Mouse (Mus musculus) forebrain, embryonic 14.5 days (tissue): ENCODE results near the gene Calml4. TPM values are rescaled to one million over a fixed set of nuclear protein-coding genes. Genes with fewer than 3 reads are reported as not detected.
A peak's percentile ranks its signal among the peaks of the same experiment; 100 is the strongest.
"Not testable (repeated sequence)": the region's sequence is repeated elsewhere in the genome, so short reads cannot be mapped to it uniquely, and the experiment has no call there.

Source experiments
- ATAC-seq: fragments of 200-750 bp; cut with Nextera tagmentation; 2 replicates; pipeline ENCODE4 v1.8.0; 2017; ENCODE audit warnings: mild to moderate bottlenecking, moderate library complexity
- DNase-seq: peaks from one replicate; pipeline ENCODE4 v3.0.0-alpha.2; 2015; ENCODE audit warnings: low spot score
- H3K27ac ChIP-seq: fragments of 300-500 bp; sonication (generic); 2 replicates; pipeline ENCODE4 v1.5.1; 2014; ENCODE audit warnings: low read depth, mild to moderate bottlenecking, control low read depth, low read length, moderate library complexity
- H3K27me3 ChIP-seq: fragments of 300-500 bp; sonication (generic); replicated peaks from 2 replicates; pipeline ENCODE4 v1.6.1; 2014; ENCODE audit warnings: low read length, control low read depth, mixed read lengths; ENCODE audit not compliant: control insufficient read depth, insufficient read depth
- H3K36me3 ChIP-seq: fragments of 300-500 bp; sonication (generic); 2 replicates; pipeline ENCODE4 v1.6.1; 2014; ENCODE audit warnings: low read length, control low read depth; ENCODE audit not compliant: control insufficient read depth, insufficient read depth
- H3K4me1 ChIP-seq: fragments of 300-500 bp; sonication (generic); 2 replicates; pipeline ENCODE4 v1.6.1; 2014; ENCODE audit warnings: antibody characterized with exemption, low read length, control low read depth; ENCODE audit not compliant: control insufficient read depth, insufficient read depth
- H3K4me2 ChIP-seq: fragments of 300-500 bp; sonication (generic); 2 replicates; pipeline ENCODE4 v1.6.1; 2014; ENCODE audit warnings: mild to moderate bottlenecking, control low read depth, low read length
- H3K4me3 ChIP-seq: fragments of 300-500 bp; sonication (generic); 2 replicates; pipeline ENCODE4 v1.5.1; 2014; ENCODE audit warnings: low read depth, low read length, control low read depth
- H3K9ac ChIP-seq: fragments of 300-500 bp; sonication (generic); 2 replicates; pipeline ENCODE4 v1.6.1; 2014; ENCODE audit warnings: mild to moderate bottlenecking, low read length, control low read depth, moderate library complexity
- H3K9me3 ChIP-seq: fragments of 300-500 bp; sonication (generic); replicated peaks from 2 replicates; pipeline ENCODE4 v1.6.1; 2016; ENCODE audit warnings: low read length, control low read depth, mixed read lengths; ENCODE audit not compliant: control insufficient read depth
- WGBS: fragments of 180-500 bp; shearing (Covaris S2); extraction: QIAGEN DNeasy Blood & Tissue Kit; methylation state at CpG from one replicate; pipeline ENCODE4 v1.1.7; 2014; 5-methylcytosine and 5-hydroxymethylcytosine counted together
- polyA plus RNA-seq: library from polyadenylated mRNA; unstranded; fragments of >200 nt; fragmentation: Nextera tagmentation; extraction: Ambion mirVana; gene quantifications from 2 replicates; pipeline ENCODE4 v1.2.1, GENCODE M21; 2014

The Calml4 gene
- polyA plus RNA-seq, 1 experiment from 2014 or later, result 12.0 TPM

DNA sequence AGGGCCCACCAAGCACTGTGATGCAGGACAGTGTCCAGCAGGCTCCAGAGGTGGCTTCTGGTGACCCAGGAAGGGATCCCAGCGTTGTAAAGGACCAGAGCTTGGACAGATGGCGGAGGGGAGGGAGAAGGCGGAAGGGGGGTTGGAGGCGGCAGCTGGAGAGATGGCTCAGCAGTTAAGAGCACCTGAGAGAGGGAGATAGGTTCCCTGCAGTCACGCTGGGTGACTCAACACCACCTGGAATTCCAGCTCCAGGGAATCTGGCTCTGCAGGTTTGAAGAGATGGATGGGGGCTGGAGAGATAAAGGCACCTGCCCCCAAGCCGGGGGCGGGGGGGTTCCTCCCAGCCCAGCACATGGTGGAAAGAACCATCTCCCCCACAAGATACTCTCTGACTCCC, 2.2 kb downstream of the Calml4 start:
- H3K27ac ChIP-seq, H3K27me3 ChIP-seq, H3K4me2 ChIP-seq, DNase-seq, H3K4me1 ChIP-seq, ATAC-seq, H3K9ac ChIP-seq, H3K4me3 ChIP-seq, H3K36me3 ChIP-seq, H3K9me3 ChIP-seq: not testable (repeated sequence)
- WGBS, result 66% methylated on average over 7 of the region's 7 CpGs

DNA sequence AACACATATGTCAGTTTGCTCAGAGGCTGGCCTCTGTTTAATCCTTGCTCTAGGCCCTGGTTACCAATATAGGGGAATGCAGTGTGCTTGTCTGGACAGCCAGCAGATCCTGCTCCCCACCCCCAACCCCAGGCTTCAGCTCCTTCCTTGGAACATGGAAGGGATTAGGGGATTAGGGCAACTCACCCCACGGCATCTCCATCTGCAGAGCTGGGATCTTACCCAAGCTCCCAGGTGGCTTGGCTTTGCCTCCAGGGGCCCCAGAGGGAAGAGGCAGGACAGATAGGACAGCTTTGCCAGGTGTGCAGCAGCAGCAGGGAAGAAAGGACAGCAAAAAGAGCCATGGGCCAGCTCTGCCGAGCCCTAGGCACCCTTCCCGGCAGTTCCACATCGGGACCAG, 3.0 kb downstream of the Calml4 start:
- ATAC-seq (no peak), DNase-seq (no peak)
- no peak overlapping the region for H3K4me3 ChIP-seq
- H3K4me1 ChIP-seq, result peaks cover 3% of the 10 kb centered on the region; the same call in 1 of the 2 replicates
- no peaks in the 10 kb centered on the region for H3K9me3 ChIP-seq
- H3K4me2 ChIP-seq, result no peak overlapping the region
- no peak overlapping the region for H3K9ac ChIP-seq
- no peaks in the 10 kb centered on the region for H3K27me3 ChIP-seq
- H3K36me3 ChIP-seq, result no peaks in the 10 kb centered on the region
- H3K27ac ChIP-seq, result no peak overlapping the region
- 50% methylated on average over 4 of the region's 4 CpGs for WGBS

DNA sequence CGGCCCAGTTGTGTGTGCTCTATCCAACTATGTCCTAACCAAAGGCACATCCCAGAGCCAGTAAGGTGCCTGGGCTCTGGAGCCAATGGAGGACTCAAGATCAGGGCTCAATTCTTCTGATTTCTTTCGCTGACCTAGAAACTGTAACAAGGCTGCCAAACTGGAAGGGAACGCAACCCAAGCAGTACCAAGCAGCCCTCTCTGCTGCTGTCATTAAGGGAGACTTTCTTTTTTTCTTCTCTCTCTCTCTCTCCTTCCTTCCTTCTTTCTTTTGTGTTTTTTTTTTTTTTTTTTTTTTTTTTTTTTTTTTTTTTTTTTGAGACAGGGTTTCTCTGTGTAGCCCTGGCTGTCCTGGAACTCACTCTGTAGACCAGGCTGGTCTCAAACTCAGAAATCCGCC, 11.4 kb downstream of the Calml4 start:
- H3K4me2 ChIP-seq, H3K36me3 ChIP-seq, H3K9me3 ChIP-seq, H3K9ac ChIP-seq, H3K27ac ChIP-seq, ATAC-seq, H3K4me1 ChIP-seq, H3K4me3 ChIP-seq, DNase-seq, H3K27me3 ChIP-seq: not testable (repeated sequence)
- 98% methylated on average over 4 of the region's 4 CpGs for WGBS

DNA sequence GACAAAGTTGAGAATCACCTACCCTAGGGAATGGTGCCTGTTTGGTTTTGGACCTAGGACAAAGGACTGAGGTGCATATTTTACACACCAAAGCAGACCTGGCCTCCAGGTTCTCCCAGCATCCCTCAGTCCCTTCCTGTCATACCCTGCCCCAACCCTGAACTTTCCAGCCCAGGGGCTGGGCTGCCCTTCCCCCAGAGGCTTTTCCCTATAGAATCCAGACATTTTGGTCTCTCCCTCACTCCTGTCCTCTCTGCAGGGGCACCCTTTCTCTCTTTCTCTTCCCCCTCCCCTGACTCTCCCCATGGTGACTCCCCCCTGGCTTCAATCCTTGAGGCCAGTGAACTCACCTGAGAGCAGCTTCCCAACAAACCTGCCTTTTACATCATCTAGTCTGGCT, 12.8 kb downstream of the Calml4 start:
- Histone ChIP-seq H3K36me3 (no peaks in the 10 kb centered on the region), H3K4me3 (no peak overlapping the region), H3K9me3 (no peaks in the 10 kb centered on the region), H3K27ac (no peak overlapping the region), H3K9ac (no peak overlapping the region), H3K27me3 (no peaks in the 10 kb centered on the region), H3K4me2 (no peak overlapping the region), H3K4me1 (no peaks in the 10 kb centered on the region)
- ATAC-seq (no peak), DNase-seq (no peak)

DNA sequence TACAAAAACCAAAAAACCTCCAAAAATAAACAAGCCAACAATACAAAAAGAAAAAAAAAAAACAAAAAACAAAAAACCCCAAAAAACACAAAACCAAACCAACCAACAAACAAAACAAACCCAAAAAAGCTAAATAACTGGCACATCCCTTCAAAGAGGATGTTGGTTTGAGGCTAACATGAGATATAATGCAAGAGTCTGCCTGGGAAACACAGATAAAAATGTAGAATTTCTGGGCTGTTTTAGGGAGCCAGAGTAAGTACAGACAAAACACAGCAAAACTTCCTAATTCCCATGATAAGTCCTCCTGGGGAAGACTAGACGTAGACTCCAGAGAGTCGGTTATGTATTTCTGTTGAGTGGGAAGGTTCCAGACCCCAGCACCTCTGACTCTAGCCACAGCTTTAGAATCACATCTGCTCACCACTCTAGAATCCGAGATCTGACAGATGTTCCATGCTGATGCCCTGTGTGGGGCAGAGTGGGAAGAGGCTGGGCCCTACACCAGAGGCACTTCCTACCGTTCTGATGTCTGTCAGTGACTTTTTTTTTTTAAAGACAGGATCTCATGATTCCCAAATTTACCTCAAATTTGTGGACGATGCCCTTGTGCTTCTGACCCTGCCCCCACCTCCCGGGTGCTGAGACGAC, 19.2 kb downstream of the Calml4 start:
- Histone ChIP-seq H3K9me3 (no peaks in the 10 kb centered on the region), H3K36me3 (peaks cover 12% of the 10 kb centered on the region), H3K27ac (no peak overlapping the region), H3K27me3 (no peaks in the 10 kb centered on the region), H3K4me2 (no peak overlapping the region), H3K9ac (no peak overlapping the region), H3K4me3 (no peak overlapping the region), H3K4me1 (no peaks in the 10 kb centered on the region)
- 92% methylated on average over 7 of the region's 7 CpGs for WGBS
- DNase-seq, result no peak
- no peak for ATAC-seq

DNA sequence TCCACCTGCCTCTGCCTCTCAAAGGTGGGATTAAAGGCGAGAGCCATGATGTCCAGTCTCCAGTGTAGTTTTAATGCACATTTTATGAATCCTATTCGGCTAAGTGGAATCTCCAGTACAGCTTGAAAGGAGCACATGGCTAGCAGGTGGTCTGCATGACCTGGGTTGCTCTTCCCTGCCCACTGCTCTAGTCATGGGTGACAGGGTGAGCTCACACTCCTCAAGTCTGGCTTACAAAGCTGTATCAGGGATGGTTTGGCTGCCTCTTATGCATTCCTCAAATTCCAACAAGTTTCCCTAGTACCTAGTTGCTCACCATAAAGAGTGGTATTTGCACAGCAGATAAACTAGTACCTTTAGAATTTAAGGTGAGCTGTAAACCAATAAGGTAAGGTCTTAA, 19.9 kb downstream of the Calml4 start:
- Histone ChIP-seq H3K4me3 (no peak overlapping the region), H3K27me3 (no peaks in the 10 kb centered on the region), H3K9ac (no peak overlapping the region), H3K36me3 (peaks cover 18% of the 10 kb centered on the region), H3K27ac (no peak overlapping the region), H3K4me1 (no peaks in the 10 kb centered on the region), H3K4me2 (no peak overlapping the region), H3K9me3 (no peaks in the 10 kb centered on the region)
- no peak for DNase-seq
- 87% methylated on average over 2 of the region's 2 CpGs for WGBS
- ATAC-seq, result no peak

DNA sequence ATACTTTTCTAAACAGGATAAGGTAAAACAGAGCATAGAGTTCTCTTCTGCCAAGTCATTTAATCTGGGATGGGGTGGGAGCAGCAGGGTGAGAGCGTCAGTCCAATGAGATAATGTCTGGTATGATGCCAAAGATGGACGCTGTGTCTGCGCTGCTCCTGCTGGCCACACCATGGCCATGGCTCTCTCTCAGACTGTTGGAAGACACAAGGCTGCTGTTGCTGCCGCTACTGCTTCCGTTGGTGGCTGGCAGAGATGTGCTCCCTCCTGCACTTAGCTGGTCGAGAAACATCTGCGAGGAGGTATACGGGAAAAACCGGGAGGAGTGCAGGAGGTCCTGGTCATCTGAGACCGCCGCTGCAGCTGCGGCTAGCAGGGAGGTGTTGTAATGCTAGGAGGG, 24.0 kb downstream of the Calml4 start:
- ATAC-seq, result no peak
- Histone ChIP-seq H3K27me3 (no peaks in the 10 kb centered on the region), H3K36me3 (peaks cover 46% of the 10 kb centered on the region), H3K9me3 (no peaks in the 10 kb centered on the region), H3K4me1 (no peaks in the 10 kb centered on the region), H3K9ac (no peak overlapping the region), H3K27ac (no peak overlapping the region), H3K4me3 (no peak overlapping the region), H3K4me2 (no peak overlapping the region)
- WGBS, result 85% methylated on average over 12 of the region's 12 CpGs
- no peak for DNase-seq

DNA sequence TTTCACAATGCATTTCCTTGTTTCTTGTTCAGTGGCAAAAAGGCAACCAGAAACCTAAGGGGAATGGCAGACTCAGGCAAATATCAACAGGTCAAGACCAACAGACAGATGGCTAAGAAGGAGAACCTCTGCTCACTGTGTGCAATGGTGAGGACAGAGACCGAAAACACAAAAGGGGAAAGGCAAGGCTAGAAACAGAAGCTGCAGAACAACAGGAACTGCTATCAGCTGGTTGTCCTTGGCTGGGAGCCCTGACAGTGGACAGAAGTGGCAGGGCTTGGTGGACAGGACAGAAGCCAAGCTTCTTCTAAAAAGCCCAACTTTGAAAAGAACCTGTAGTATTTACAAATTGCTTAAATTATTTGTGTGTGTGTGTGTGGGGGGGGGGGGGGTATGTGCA, 36.6 kb downstream of the Calml4 start:
- Histone ChIP-seq H3K4me1 (no peaks in the 10 kb centered on the region), H3K27me3 (no peaks in the 10 kb centered on the region), H3K27ac (no peak overlapping the region), H3K36me3 (peaks cover 36% of the 10 kb centered on the region), H3K9me3 (no peaks in the 10 kb centered on the region), H3K4me3 (no peak overlapping the region), H3K4me2 (no peak overlapping the region), H3K9ac (no peak overlapping the region)
- DNase-seq, result no peak
- WGBS, result 91% methylated on average over 1 of the region's 1 CpGs
- ATAC-seq, result no peak

DNA sequence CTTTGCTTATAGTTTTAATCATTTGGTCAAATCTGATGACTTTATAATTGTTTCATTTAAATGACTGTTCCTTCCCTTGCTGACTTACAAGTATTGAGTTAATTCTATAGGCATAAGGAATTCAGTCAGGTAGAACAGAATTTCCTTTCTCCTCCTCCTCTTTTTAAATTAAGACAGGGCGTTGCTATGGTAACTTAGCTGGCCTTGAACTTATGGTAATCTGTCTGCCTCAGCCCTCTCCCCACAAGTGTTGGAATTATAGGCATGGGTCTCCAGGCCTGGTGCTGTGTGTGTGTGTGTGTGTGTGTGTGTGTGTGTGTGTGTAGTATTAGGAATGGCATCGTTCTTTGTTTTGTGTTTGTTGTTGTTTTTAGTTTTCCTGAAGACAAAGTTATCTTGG, 43.9 kb downstream of the Calml4 start:
- ATAC-seq, result no peak
- Histone ChIP-seq H3K4me1 (no peaks in the 10 kb centered on the region), H3K4me3 (no peak overlapping the region), H3K36me3 (peaks cover 13% of the 10 kb centered on the region; the same call in 1 of the 2 replicates), H3K9me3 (no peaks in the 10 kb centered on the region), H3K4me2 (no peak overlapping the region), H3K27ac (no peak overlapping the region), H3K27me3 (no peaks in the 10 kb centered on the region), H3K9ac (no peak overlapping the region)
- DNase-seq, result peak; percentile 24
- 52% methylated on average over 2 of the region's 2 CpGs for WGBS
